Mouse (Mus musculus): ENCODE measurements around the gene Sh2b2. TPM values are rescaled to one million over a fixed set of nuclear protein-coding genes. Genes with fewer than 3 reads are reported as not detected.
"Not testable (repeated sequence)": the region's sequence is repeated elsewhere in the genome, so short reads cannot be mapped to it uniquely, and the experiment has no call there.

Sh2b2 gene
- total RNA-seq, 2 experiments from 2014 or later: 10.3 to 11.5 TPM

DNA sequence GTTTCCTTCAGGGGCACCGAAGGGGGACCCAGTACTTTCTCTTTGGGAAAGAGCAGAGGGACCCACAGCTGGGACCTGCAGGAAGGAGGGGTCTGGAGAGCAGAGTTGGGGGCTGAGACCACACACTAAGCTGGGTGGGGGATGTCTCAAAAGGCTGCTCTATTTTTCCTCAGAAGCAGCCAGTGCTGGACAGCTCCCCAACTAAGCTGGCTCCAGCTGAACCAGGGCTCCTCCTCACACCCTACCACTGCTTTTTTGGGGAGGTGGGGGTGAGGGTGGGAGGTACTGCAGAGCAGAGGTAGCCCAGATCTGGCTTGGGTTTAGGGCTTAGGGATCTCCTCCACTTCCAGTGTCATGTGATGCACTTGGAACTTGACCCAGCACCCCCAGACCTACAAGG is 6.0 kb downstream of the Sh2b2 start:
- DNase-seq: no peak

- no peak for DNase-seq
Measured at GRCm38 (mm10) chr5:136237607-136238006, 8.7 kb downstream of the Sh2b2 start.

- DNase-seq: no peak
Measured at GRCm38 (mm10) chr5:136236611-136237010, 9.7 kb downstream of the Sh2b2 start.

DNA sequence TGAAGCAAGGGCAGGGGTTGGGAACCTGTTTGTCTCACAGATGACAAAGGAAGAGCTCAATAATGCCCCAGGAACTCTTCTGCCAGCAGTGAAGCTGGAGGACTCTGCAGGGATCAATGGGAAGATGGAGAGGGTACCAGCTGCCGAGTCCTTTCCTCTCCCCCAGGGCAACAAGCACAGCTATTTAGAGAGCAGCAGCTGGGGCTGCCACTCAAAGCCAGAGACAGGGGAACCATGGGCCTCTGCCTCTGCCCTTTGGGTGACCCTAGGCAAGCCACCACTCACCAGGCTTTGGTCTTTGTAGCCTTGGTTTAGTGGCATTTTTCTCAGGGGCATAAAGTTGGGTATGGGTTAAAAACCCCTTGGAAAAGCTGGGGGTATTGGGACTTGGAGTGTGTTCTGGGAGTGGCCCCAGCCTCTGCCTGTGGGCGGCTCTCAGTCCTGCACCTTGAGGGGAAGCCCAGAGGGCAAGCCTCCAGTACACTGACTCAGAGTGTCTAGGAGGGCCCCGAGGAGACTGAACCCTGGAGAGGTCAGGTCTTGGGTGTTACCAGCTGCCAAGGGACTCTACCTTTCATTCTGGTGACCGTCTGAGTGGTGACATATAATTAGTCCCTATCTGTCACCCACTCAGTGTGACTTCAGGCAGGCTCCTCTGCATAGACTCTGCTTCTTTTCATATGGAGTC is 15.9 kb downstream of the Sh2b2 start:
- DNase-seq: peak; percentile 61

- no peak for DNase-seq
Measured at GRCm38 (mm10) chr5:136226246-136226876, 20.0 kb downstream of the Sh2b2 start.

DNA sequence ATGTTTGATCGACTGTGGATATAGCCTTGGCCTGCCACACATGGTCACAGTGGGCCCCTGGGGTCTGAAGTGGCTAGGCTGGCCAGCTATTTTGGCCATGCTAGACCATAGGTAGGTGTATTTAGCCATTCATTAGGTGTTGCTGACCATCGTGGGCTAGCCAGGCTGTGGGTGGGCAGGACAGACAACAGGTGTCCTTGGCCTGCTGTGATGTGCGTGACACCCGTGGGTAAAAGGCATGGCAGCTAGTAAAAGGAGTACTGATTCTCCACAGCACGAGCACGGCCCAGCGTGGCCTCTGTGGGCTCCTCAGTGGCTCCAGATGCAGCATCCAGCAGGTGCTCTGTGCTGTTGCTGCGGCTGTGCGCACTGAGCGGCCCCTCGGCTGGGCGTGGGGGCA is 27.8 kb downstream of the Sh2b2 start:
- no peak for DNase-seq

- no peak for DNase-seq
Measured at GRCm38 (mm10) chr5:136217932-136218381, 28.4 kb downstream of the Sh2b2 start.

DNA sequence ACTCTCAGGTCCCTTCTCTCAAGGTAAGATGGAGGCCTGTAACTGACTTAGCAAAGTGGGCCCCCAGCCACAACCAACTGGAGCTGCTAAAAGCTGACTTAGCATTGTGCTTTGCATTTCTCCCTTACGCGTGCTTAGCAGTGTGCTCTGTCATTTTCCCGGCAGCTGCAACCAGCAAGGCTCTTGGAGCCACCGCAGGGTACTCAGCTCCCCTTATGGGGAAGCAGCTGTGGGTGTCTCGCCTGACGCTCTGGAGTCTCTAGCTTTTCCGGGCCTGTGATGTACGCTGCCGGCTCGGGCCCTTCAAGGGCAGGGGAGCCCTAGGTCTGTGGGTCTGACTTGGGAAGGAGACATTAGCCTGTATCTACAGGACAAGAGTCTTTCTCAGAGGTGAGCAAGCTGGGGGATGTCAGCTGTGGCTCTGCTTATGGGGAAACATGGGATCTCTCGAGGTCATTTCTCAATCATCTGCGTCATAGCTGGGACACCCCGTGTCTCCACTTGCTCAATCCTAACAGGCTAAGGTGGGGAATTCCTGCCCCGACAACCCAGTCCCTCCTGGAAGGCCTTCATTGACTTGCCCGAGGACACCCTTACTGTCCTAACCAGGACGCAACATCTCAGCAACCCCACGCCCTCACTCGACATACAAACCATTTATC is 29.2 kb downstream of the Sh2b2 start:
- DNase-seq: no peak

DNA sequence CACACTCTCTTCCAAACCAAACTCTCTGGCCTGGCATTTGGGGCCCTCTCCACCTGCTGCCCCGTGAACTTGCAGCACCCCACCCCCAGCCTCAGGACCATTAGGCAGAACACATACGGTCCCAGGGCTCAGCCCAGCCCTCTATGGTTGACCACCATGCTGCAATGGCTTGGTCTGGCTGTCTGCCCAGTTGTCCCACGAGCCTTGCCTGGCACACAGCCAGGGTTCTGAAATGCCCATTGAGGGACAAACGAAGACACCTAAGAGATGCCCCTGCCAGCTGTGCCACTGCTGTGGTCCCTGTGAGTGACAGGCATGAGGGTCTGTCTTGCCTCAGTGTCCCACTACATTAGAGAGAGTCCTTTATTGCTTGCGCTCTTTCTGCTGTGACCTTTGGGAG is 30.4 kb downstream of the Sh2b2 start:
- no peak for DNase-seq

DNA sequence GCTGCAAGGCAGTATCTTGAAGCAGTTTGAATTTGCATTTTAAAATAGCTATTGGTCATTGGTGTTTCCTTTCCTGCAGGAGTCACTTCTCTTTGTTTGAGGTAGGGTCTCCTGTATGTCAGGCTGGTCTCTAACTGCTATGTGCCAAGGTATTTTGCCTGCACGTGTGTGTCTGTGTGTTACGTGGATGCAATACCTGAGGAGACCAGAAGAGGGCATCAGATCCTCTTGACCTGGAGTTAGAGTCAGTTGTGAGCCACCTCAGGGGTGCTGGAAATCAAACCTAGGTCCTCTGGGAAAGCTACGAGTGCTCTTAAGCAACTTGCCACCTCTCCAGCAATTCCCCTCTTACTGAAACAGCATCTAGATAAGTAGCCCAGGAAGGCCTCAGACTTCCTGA is 31.1 kb downstream of the Sh2b2 start:
- no peak for DNase-seq

DNA sequence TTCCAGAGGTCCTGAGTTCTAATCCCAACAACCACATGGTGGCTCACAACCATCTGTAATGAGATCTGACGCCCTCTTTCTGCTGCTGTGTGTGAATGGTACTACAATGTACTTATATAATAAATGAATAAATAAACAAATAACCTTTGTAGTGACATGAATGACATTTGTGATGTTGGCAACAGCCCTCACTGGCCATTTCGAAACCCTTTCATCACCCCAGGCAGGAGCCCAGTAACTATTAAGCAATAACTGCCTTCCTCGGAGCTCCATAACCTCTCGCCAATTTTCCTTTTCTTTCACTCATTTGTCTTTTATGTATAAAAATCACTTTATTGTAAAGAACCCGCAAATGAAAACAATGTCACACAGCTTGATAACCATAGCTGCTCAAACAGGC is 32.6 kb downstream of the Sh2b2 start:
- DNase-seq: no peak

GRCm38 (mm10) chr5:136212716-136213115 is 33.6 kb downstream of the Sh2b2 start:
- no peak for DNase-seq

DNA sequence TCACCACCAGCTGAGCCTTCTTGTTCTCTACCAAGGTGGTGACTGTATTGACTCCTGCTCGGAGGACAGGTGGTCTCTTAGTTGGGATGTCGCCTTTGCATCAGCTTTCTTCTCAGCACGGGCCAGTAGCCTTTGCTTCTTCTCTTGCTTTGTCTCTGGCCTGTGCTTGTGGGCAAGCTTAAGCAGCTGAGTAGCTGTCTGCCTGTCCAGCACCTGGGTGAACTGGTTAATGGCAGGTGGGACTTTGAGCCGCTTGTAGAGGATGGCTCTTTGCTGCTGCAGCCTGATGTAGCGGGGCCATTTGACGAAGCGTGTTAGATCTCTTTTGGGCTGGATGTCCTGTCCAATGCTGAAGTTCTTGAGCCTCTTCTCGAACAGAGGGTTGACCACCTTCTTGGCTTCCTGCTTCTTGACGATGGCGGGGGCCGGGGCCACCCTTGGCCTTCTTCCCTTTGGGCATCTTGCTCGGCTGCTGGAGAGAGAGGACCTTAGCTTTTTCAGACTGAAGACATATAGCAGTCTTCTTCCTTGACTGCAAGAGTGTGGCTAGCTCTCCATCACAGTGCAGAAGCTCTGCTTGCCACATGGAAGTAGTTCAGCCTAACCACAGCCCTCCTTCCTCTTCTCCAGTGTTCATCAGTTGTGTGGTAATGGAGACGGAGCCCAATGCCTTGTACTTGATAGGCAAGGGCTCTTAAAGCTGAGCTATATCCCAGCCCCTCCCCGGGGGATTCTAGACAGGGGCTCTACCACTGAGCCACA is 34.8 kb downstream of the Sh2b2 start:
- DNase-seq: not testable (repeated sequence)

GRCm38 (mm10) chr5:136210549-136210948 is 35.8 kb downstream of the Sh2b2 start:
- no peak for DNase-seq

GRCm38 (mm10) chr5:136201832-136202231 is 44.5 kb downstream of the Sh2b2 start:
- peak; percentile 53 for DNase-seq

GRCm38 (mm10) chr5:136199526-136199925 is 46.8 kb downstream of the Sh2b2 start:
- no peak for DNase-seq

GRCm38 (mm10) chr5:136198474-136199391 is 47.6 kb downstream of the Sh2b2 start, which contains the start of gene Prkrip1:
Gene Prkrip1 (minus strand): TSS chr5:136198963.
- DNase-seq: peak; percentile 94

DNA sequence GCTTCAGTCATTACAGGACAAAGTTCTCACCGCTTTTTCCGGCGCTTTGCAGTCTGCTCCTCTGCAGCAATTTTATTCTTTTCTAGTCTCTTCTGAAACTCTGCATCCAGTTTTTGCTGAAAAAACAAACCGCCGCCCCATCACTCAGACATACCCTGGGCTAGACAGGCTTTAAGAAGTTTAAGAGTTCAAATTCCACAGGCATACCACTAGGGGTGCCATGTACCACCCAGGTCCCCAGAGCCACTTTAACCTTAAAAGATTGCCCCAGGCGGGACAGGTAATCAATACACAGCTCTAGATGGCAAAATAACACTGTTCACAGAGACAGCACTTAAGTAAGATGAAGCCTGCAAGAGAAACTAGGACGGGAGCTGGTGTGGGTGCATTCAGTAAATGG is 54.5 kb downstream of the Sh2b2 start:
- DNase-seq: no peak

DNA sequence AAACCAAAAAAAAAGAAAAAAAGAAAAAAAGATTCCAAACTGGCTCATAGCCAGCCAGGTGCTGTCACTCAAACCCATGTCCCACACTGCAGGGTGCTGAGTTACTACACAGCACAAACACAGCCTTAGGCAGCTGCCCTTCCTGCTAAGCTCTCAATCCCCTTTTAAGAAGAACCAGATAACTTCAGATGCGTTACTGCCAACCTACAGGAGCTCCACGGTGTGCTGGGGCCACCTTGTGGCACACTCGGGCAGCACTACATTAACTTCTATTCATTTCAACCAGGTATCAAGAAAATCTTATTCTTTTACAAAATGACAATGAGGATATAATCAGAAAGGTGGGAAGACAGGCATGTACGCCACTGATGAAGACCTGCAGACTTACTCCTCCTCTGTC is 59.6 kb downstream of the Sh2b2 start:
- peak; percentile 51 for DNase-seq

DNA sequence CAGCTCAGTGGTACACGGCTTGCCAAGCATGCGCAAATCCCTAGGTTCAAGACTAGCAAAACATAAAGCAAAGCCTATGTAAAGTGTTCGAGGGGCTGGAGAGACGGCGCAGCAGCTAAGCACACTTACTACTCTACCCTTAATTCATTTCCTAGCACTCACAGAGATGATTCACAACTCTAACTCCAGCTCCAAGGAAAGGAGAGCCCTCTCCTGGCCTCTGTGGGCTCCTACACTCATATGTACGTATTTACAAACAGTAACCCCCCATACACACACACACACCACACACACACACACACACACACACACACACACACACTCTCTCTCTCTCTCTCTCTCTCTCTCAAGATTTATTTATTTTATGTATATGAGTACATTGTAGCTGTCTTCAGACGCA is 62.6 kb downstream of the Sh2b2 start:
- DNase-seq: no peak

DNA sequence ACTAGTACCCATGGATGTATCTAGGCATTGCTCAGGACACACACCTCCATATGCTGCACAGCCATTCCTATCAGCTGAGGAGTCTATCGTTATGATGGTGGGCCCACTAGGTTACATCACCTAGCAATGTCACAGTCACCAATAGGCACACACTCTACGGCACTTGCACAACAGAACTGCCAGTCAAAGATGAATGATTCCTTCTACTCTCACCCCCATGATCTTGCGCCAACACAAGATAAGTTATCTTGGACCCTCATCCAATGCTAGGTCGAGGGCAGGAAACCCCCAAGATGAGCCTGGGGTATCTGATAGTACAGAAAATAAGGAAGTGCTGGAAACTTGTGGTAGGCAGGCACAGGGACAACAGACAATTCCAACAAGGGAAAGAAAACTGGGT is 63.5 kb downstream of the Sh2b2 start:
- DNase-seq: no peak

DNA sequence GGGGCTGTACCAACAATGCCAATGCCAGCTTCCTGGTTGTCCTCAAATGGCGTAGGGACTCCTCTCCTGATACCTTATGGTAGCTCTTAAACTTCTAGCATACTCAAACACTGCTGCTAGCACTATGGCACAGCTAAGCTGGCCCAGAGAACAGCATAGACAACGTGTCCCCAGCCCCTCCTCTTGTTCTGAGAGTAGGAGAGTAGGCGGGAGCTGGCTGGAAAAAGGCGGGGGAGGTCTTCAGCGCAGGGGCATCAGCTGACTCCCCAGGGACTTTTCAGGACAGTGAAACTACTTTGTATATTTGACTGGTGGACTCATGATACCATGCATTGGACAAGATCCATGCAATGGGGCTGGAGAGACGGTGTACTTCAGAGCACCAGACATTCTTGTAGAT is 64.3 kb downstream of the Sh2b2 start:
- DNase-seq: no peak
